Mouse (Mus musculus): ENCODE results near the gene Clhc1. TPM values are rescaled to one million over a fixed set of nuclear protein-coding genes. Genes with fewer than 3 reads are reported as not detected.

Clhc1 gene
- total RNA-seq, 1 experiment from 2014 or later: 0.37 TPM

Other genes starting within 250 kb of the Clhc1 start
- gene Ccdc88a, start 174.3 kb upstream of the Clhc1 start, total RNA-seq (2017): 52.0 and 70.7 TPM in 2 replicates
- gene Prorsd1, start 32.9 kb upstream of the Clhc1 start, total RNA-seq (2017): 40.4 and 59.4 TPM in 2 replicates
- gene Mtif2, start 21.5 kb upstream of the Clhc1 start, total RNA-seq (2017): 76.5 and 76.8 TPM in 2 replicates
- gene Rps27a, start 159 bp downstream of the Clhc1 start, total RNA-seq (2017): 1,324 and 1,346 TPM in 2 replicates
- 84.0 and 96.0 TPM in 2 replicates for gene Rtn4, start 145.0 kb downstream of the Clhc1 start, total RNA-seq (2017)

Measured in common myeloid progenitor, adult 5-6 weeks (primary cell).